Mouse (Mus musculus) megakaryocyte, embryonic 14.5 days (primary cell): ENCODE measurements around the gene Lrrc27.

Experiments used
- FLI1 ChIP-seq: IDR thresholded peaks from 2 replicates; pipeline ENCODE4 v1.6.1; 2012; ENCODE audit warnings: low read length, inconsistent platforms, mixed read lengths
- GATA1 ChIP-seq: IDR thresholded peaks from 3 replicates; pipeline ENCODE4 v1.6.1; 2012; ENCODE audit warnings: mixed read lengths, low read length, inconsistent platforms, borderline replicate concordance

DNA sequence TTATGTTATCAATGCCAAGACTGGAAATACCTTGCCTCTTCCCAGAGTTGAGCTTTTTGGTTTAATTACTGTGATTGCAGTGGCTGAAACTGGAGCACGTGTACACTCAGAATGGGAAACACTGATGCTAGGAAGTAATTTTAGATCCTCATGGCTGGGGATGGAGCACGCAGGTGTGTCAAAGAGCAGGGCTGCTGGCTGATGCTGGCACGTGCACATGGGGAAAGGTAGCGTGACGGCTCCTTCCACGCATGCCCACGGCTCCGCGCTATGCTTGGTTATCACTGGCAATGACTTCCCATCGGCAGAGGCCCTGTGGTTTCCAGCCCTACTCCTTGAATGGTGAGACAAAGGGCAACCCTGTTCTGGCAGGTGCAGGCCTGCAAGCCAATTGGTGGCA, 63.4 kb downstream of the Lrrc27 start:
- TF ChIP-seq GATA1 (no peak), FLI1 (no peak)
